Mouse (Mus musculus) kidney, postnatal 10 days (tissue): ENCODE measurements around the gene Lama4.

Source experiments
- DNase-seq: peaks from one replicate; pipeline ENCODE4 v3.0.0; 2021; ENCODE audit warnings: mixed read lengths

Gene Lama4

DNA sequence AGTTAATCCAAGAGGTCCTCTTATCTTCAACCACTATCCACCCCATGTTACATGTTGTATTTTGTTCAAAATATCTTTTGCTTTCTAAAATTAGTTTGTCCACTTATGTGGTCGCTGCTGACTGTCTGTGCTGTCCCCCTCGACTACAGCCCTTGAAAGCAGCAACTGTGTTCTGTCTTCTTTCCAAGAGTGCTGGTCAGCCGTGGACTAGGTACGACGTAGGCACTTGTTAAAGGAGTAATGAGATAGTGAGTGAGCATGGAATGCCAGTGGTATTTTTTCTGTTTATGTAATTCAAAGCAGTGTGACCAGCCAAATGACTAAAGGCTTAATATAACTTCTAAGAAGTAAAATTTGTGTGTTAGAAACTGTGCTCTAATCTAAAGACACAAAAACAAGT, 90.7 kb downstream of the Lama4 start:
- DNase-seq: no peak

DNA sequence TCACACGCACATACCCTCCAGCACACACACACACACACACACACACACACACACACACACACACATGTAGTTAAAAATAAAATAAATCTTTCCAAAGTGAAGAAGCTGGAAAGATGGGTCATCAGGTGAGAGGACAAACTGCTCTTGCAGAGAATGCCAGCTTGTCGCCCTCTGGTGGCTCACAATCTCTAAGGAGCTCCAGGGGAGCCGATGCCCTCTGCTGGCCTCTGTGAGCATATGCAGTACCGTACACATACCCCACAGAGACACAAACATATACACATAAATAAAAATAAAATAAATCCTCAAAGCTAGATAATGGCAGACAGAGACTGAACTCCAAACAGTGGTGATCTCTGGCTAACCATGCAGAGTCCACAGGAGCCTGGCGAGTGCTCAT, 99.4 kb downstream of the Lama4 start:
- DNase-seq: peak; percentile 43

DNA sequence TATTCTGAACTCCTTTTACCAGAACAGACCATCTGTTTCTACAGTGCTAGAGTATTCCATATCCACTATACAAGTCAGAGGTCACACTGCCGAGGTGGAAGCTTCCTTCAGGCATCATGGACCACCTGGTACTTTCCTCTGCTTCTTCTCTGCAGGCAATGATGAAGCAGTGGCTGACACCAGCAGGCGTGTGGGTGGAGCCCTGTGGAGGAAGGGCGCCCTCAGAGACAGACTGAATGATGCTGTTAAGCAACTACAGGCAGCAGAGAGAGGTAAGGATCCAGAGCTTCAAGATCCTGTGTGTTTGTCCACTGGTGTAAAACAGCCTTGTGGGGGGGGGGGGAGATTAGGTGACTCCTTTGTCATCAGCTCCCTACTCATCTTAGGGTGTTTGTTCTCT, 100.1 kb downstream of the Lama4 start:
- no peak for DNase-seq

DNA sequence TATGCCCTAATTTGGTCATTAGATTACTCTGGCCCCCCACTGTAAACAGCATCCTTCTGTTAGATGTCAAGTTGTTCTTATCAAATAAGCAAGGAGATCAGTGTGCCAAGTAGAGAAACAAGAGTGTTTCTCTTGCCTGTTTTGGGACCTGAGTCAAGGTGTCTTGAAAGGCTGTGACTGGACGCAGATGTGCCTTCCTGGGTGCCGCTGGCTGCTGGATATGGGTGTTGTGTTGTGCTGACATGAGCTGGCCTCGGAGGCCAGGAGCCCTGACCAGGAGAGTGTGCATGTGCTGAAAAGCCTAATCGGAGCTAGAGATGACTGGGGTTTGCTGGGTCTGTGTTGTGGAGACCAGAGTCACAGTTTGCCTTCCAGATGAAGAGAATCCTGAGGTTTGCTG, 100.7 kb downstream of the Lama4 start:
- no peak for DNase-seq

DNA sequence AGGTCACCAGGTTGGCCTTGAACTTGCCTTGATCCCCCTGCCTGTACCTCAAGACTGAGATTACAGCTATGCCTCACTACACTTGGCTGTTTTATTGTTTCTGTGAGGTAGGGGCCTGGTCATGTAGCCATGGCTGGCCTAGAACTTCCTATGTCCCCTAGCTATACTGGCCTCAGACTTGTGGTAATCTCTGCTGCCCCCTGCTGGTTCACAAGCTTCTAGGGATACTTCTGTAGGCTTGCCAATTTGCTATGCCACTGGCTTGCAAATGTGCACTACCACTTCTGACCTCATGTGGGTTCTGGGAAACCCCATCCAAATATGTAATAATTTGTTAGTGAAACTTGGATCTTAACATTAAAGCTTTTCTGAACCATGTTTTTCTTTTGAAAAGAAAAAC, 101.6 kb downstream of the Lama4 start:
- peak; percentile 85 for DNase-seq

DNA sequence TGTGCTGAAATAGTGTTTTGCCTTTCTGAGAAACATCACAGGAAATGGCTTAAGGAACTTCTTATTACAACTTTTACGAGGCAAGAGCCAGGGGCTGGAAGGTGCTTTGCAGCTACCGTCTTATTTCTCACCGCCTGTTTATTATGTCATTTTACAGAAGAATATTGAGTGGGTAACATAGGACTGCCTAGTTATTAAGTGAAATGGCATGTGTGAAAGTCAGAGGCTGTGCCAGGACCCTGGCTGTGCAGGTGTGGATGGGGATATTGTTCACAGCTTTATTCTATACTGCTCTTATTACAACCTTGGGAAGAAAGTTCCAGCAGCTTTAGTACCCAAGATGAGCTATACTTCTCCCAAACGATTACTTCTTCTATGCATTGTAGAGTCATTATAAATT, 106.7 kb downstream of the Lama4 start:
- no peak for DNase-seq

DNA sequence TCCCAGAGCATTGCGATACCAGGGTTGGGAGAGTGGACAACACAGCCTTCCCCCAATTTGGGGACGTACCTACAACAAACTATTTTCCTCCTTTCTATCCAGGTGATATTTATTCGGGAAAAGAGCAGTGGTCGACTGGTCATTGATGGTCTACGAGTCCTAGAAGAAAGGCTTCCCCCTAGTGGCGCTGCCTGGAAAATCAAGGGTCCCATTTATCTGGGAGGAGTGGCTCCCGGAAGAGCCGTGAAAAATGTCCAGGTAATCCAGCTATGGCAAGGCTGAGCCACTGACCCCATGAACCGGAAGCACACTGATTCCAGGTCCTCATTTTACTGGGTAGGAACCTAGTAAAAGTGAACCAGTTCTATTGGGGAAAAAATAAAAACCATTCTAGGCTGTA, 131.7 kb downstream of the Lama4 start:
- DNase-seq: peak; percentile 60

DNA sequence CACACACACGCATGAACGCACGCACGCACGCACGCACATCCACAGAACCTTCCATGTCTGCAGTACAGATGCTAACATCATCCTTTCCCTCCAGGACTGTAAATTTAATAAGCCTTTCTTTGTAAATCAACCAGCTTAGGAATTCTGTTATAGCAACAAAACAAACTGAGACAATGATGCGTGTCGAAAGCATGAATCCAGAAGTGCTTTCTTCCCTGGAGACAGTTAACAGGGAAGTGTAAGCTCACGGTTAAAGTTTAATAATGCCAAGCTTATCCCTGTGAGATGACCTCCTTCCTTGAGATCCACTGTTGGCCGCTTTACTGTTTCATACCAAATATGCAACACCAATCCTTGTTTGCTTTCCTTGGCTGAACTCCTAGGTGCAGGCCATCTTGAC, 133.4 kb downstream of the Lama4 start:
- DNase-seq: no peak

DNA sequence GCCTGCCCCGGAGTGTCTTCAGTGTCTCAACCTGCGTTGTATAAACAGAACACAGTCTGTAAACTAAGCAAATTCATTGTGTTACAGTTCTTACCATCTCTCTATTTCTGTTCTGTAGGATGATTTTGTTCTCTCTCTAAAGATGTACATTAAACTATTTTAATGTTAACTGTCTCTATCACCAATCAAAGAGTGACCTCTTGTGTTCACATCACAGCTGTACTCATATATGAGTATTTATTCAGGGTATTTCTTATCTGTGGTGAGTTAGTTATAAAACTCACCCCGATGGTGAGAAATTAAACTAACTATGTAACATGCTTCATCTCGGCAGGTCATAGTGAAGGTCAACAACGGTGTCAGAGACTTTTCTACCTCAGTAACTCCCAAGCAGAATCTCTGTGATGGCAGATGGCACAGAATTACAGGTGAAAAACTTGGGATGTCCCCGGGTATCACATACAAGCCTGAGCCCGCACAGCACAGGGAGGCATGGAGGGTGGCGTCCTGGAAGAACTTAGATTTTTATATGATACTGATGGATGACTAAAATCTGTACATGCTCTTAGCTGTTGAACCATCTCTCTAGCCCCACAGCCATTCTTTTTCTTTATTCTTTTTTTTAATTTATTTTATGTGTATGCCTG, 139.6 kb downstream of the Lama4 start:
- DNase-seq: no peak

DNA sequence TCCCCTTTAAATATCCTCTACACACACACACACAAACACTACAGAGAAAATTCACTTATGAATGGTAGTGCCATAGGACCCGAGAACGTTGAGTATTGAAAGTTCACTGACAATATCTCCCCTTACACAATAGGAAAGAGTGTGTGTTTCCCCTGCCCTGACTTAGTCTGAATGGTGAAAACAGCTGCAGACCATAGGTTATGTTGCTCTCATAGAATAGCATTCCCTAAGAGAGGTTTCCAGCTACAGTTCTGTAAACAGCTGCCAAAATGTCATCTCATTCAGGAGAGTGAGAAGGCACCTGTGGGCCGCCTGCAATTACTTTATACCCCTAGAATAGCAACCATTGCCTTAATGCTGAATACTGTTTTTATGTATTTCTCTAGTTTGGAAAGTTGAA, 141.1 kb downstream of the Lama4 start:
- DNase-seq: no peak

DNA sequence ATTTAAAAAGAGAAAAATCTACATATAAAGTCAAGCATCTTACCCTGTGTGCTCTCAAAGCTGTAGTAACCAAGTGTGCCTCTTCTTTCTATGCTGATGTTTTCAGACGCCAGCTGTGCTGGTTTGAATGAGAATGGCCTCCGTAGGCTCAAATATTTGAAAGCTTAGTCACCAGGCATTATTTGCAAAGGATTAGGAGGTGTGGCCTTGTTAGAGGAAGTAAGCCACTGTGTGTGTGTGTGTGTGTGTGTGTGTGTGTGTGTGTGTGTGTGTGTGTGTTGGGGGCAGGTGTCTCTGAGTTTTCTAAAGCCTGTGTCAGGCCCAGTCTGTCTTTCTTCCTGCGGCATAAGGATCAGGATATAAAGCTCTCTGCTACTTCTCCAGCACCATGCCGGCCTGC, 141.6 kb downstream of the Lama4 start:
- DNase-seq: no peak

DNA sequence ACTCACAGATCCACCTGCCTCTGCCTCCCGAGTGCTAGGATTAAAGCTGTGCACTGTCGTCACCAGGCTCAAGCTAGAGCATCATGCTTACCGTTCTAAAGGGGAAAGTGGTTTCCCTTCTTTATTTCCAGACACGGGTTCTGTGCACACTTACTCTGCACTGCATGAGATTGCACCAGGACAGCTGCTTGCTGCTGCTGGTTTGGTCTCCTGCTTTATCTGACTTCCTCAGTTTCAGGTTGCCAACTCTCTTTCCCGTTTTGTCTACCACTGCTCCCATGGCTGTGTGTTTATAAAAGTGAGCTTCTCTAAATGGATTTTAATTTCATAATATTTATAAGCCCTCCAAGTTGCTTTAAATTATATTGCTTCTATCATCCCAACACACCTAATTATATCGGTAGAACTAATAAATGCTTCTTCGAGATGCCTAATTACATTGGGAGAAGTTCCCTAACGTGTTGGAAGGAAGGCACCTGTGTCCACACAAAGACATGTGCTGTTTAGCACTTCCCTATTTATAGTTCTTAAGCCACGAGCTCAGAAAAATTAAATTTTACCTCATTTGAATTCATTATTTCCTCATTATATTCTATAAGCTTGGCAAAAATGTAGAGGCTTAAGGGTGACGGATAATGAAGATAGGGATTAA, 143.6 kb downstream of the Lama4 start:
- DNase-seq: no peak

DNA sequence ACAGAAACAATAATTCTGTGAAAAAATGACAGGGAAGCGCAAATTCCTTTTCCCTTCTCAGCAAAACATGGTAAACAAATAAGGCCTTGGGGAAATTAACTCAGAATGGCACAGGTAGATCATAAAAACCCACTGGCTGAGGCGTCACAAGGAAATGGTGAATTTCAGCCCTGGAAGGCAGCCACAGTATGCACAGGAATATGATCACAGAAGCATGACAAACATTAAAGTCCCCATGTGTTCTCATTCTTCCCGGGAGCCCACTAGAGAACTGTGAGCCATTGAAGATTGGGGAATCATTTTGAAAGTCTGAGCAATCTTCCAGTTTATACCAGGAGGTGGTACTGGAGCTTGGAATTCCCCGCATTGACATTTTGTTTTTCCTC, 144.2 kb downstream of the Lama4 start:
- no peak for DNase-seq

DNA sequence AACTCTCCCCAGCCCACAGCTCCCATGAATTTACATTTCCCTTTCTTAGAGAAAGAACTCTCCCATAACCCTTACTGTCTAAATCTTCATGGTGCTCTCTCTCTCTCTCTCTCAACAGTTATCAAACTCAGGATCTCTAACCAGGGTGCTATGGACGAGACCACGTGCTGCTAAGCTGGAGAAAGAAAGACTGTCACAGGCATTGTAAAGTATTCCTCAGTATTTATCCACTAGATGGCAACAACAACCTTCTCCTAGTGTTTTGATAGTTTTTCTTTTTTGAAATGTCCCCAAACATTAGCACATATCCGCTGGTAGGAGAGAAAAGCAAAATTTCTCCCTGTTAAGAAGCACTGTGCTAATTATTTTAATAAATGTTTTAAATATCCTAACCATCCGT, 156.1 kb downstream of the Lama4 start:
- DNase-seq: no peak

DNA sequence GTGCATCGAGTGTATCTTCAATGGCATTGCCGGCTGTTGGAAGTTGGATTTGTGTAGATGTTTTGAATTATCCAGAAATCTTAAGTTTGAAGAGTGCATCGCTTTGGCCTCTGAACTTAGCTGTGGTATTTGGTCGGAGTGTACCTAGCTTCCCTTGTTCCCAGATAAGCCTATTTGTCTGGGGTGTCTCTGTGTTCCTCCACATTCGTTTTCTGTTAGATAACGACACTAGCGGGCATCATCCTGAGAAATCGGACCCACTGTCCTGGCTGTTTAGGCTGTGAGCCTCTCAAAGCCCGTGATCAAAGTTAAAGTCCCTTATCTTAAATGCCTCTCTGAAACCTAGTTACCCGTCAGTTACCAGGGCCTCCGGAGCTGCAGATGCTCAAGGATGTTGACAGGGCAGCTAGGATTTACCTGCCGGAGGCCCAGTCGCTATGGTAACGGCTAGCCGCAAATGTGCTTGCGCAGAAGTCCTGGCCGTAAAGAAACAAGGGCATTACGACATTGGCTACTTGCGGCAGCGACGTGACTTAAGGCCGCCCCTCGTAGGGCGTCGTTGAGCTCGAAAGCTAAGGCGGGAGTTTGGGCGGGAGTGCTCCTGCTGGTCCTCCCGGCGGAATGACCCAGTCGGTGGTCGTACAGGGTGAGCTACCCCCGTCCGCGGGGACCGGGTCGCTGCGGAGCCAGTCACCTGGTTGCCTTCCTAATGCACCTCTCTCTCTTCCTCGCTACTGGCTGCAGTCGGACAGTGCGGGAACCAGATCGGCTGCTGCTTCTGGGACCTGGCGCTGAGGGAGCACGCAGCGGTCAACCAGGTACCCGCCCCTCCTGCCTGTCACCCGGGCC, 168.4 kb downstream of the Lama4 start, which contains the start of the genes Fam229b and Tube1:
Gene Fam229b, minus strand, starts transcription at position 453 of the 849 bp plus-strand sequence.
Gene Tube1, plus strand, starts transcription at position 515 of the 849 bp plus-strand sequence.
- peak; percentile 94 for DNase-seq

DNA sequence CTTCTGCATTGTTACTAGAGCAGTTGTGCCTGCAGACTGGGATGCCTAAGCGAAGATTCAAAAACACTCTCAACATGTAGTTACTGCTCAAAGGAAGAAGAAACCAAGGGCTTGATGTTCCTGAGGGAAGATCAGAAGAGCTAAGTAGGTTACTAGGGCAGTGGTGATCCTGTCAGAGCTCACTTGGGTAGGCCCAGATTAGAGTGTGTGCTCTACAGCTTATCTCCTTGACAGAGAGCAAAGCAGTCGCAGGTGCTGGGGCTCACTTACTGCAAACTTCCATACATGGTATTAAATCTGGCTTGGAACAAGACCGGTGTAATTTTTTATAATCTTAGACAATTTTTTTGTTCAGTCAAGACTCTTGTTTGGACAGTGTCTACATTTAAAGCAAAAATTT, 172.5 kb downstream of the Lama4 start:
- no peak for DNase-seq

DNA sequence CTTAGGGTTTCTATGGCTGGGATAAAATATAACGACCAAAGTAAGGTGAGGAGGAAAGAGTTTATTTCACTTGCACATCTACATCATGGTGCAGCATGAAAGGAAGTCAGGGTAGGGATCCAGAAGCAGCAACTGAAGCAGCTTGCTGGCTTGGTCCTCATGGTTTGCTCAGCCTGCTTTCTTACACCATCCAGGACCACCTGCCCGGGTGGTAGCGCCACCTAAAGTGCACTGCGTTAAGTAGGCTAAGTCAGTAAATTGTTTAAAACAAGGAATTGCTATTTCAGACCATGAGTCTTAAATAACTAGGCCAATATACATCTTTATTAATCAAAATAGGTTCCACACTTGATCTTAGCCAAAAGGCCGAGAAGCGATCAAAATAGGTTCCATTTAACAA, 173.4 kb downstream of the Lama4 start:
- no peak for DNase-seq

DNA sequence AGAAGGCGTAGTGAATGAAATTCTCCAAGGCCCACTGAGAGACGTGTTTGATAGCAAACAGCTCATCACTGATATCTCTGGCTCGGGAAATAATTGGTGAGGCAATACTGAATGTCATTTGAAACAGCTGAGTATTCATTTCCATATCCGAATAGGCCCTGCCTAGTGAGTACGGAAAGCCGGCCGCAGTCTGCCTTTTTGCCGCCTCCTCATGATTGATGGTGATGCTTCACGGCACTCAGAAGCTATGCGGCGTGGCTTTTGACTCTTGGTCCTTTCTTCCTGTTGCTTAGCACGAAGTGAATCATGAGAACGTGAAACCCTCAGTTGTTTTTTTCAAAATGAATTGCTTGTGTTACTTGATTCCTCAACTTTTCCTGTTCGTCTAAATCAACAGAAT, 175.5 kb downstream of the Lama4 start:
- DNase-seq: no peak

DNA sequence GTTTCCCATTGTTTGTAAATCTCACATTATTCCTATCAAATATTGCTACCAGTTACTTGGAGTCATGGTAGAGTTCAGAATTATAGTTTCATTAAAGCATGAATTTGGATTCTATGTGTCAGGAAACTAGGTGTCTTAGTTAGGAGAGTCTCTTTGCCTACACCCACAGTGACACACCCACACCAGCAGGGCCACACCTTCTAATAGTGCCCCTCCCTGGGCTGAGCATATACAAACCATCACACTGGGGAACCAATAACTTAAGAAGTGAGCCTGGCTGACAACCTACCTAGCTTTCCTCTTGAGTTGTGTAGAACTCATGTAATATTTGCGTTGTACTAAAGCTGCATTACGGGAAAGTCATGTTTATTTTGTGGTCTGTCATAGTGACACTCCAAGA, 176.1 kb downstream of the Lama4 start:
- DNase-seq: no peak

DNA sequence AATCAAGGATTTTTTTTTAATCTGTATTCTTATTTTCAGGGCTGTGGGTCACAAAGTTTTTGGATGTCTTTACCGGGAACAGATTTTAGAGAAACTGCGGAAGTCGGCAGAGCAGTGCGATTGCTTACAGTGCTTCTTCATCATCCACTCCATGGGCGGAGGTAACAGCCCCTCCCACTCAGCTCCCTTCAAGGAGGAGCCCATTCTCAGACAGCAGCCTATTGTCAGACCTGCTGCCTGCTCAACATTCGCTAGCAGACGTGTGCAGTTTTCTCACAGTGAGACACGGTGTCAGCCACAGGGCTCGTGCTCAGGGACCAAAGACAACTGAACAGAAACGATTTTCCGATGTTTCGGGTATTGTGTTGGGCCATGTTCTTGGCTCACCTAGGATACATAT, 176.9 kb downstream of the Lama4 start:
- no peak for DNase-seq

DNA sequence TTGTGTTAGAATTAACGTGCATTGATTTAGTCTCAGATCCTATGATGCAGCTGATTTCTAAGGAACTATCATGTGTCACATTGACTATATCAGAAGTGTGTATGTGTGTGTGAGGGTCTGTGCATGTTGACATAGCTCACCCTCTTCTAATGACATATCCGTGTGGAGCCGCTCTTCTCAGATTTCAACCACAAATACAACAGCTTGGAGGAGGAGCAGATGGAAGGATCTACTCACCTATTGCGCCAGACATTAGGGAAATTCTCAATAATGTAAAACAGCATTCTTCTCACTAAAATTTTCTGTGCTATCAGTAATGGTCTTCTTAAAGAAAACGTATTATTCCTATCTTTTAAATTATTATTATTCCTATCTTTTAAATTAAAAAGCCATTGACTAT, 191.4 kb downstream of the Lama4 start:
- DNase-seq: no peak

DNA sequence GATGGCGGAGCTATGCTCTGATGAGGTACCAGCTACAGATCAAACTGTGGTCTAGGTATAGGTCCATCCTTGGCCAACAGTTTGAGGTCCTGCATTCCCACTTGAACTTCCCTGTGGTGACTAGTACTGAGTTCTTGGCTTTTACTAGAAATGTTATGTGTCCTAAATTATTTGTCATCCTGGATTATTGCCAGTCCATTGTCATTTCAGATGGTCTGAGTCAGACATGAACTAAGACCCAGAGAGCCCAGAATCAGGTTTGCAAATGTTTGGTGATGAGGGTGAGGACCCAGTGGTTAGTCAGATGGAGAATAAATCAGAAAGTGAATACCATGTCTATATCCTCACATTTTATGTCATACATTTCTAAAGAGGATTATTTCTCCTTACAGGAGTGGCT, 192.0 kb downstream of the Lama4 start:
- DNase-seq: no peak

DNA sequence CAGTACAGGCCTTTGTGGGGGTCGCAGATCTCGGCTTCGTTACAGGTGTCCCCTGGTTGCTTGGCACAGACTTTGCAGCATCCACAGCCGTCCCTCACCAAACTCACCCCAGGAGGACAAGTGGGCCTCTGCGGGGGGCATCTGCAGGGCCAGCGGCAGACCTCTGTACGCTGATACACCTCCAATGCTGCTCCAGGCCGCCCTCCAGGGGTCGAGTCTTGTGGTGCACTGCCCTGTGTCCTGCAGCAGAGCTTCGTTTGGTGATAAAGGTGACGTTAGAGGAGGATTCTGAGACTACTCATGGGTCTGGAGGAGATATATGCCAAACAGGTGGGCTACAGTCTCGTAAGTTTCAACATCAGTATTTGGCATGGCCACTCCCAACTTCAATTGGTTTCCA, 193.0 kb downstream of the Lama4 start:
- no peak for DNase-seq
